Mouse (Mus musculus) retina, postnatal 1 day (tissue): ENCODE measurements around the gene Nmnat1.

Experiments used
- DNase-seq: peaks from one replicate; pipeline ENCODE4 v3.0.0-alpha.2; 2012

Gene Nmnat1

GRCm38 (mm10) chr4:149485053-149485824 is at the start of gene Nmnat1, which contains the start of gene Lzic:
Gene Nmnat1 (minus strand): TSS chr4:149485202.
Gene Lzic (plus strand): TSS chr4:149485229.
- peak; percentile 97 for DNase-seq

- DNase-seq = no peak
These were observed 44.7 kb upstream of the Nmnat1 start for GRCm38 (mm10) chr4:149529691-149530090.

- DNase-seq = no peak
These were observed 42.8 kb upstream of the Nmnat1 start for GRCm38 (mm10) chr4:149527621-149528354.

GRCm38 (mm10) chr4:149526330-149526729 is 41.3 kb upstream of the Nmnat1 start:
- DNase-seq = peak; percentile 64

- DNase-seq = no peak
These were observed 40.8 kb upstream of the Nmnat1 start for GRCm38 (mm10) chr4:149525811-149526210.

GRCm38 (mm10) chr4:149525170-149525569 is 40.2 kb upstream of the Nmnat1 start:
- no peak for DNase-seq

GRCm38 (mm10) chr4:149523961-149524360 is 39.0 kb upstream of the Nmnat1 start:
- peak; percentile 26 for DNase-seq

- no peak for DNase-seq
These were observed 36.3 kb upstream of the Nmnat1 start for GRCm38 (mm10) chr4:149521258-149521657.

GRCm38 (mm10) chr4:149518351-149519220 is 33.6 kb upstream of the Nmnat1 start:
- no peak for DNase-seq

- DNase-seq = peak; percentile 99
These were observed 32.9 kb upstream of the Nmnat1 start, which contains the start of gene Ctnnbip1 for GRCm38 (mm10) chr4:149517868-149518340. Gene Ctnnbip1 (plus strand): TSS chr4:149518236.

GRCm38 (mm10) chr4:149515706-149516105 is 30.7 kb upstream of the Nmnat1 start:
- no peak for DNase-seq

- DNase-seq = no peak
These were observed 27.1 kb upstream of the Nmnat1 start for GRCm38 (mm10) chr4:149512072-149512471.

GRCm38 (mm10) chr4:149511221-149511646 is 26.2 kb upstream of the Nmnat1 start:
- DNase-seq = no peak

- DNase-seq = no peak
These were observed 21.9 kb upstream of the Nmnat1 start for GRCm38 (mm10) chr4:149506904-149507303.

GRCm38 (mm10) chr4:149505261-149505967 is 20.4 kb upstream of the Nmnat1 start:
- DNase-seq = peak; percentile 92

- DNase-seq = no peak
These were observed 19.9 kb upstream of the Nmnat1 start for GRCm38 (mm10) chr4:149504858-149505257.

GRCm38 (mm10) chr4:149504363-149504762 is 19.4 kb upstream of the Nmnat1 start:
- no peak for DNase-seq

- no peak for DNase-seq
These were observed 14.8 kb upstream of the Nmnat1 start for GRCm38 (mm10) chr4:149499790-149500189.

GRCm38 (mm10) chr4:149498901-149499300 is 13.9 kb upstream of the Nmnat1 start:
- DNase-seq = no peak

GRCm38 (mm10) chr4:149496612-149497011 is 11.6 kb upstream of the Nmnat1 start:
- peak; percentile 93 for DNase-seq

- no peak for DNase-seq
These were observed 6.1 kb upstream of the Nmnat1 start for GRCm38 (mm10) chr4:149491151-149491550.
